Mouse (Mus musculus) naive thymus-derived CD4-positive, alpha-beta T cell, adult 2 months (primary cell): Measurements from ENCODE around the gene Gpr141.

Source experiments
- DNase-seq: peaks from one replicate; pipeline ENCODE4 v3.0.0-alpha.2; 2011; ENCODE audit warnings: low read depth

The Gpr141 gene

GRCm38 (mm10) chr13:19730826-19731225, 93.2 kb downstream of the Gpr141 start:
- no peak for DNase-seq

GRCm38 (mm10) chr13:19718954-19719353, 105.1 kb downstream of the Gpr141 start:
- DNase-seq = no peak

GRCm38 (mm10) chr13:19717201-19717600, 106.9 kb downstream of the Gpr141 start:
- no peak for DNase-seq

DNA sequence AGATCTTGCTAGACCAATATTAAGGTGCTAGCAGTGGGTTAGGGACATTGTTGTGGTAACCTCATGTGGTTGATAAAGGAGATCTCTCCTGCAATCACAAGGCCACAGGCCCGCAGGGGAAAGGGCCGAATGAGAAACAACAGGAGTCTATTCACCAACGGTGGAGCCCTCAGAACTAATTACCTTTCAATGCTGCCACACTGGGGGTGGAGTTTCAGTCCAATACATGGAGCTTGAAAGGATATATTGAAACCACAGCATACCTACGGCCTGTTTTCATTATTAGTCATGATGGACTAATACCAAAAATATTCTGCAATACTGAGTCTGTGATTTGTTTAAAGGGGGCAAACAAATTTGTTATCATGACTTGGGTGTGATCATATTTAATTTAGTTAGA, 120.3 kb downstream of the Gpr141 start:
- no peak for DNase-seq

DNA sequence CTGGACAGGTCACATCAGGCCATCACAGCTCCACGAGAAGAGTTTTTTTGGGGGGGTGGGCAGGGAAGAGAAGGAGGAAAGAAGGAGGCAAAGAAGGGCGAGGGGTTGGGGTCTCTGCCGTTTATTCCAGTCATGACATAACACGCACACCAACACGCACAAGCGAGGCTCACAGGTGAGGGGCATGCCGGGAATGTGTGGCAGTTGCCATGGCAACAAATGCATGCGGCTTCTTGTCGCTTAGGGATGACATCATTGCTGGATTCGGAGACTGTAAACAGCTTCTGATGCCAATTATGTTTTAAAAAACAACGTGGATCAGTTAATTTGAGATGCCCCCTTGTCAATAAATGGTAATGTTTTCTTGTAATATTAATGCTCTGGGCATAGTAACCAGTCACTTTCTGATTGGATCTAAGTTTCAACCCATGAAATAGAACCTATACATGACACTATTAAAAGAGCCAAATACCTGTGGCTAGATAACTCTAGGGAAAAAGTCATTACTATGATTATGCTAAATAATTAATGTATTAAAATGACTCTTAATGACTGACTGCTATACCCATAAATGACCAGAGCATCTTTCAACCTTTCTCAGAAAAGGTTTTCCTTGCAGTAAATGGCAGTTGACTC, 122.5 kb downstream of the Gpr141 start:
- DNase-seq = no peak

GRCm38 (mm10) chr13:19700733-19701442, 123.2 kb downstream of the Gpr141 start:
- no peak for DNase-seq
